Comparison of ENCODE assay signal across 10 mouse cellular contexts in the genomic region with DNA sequence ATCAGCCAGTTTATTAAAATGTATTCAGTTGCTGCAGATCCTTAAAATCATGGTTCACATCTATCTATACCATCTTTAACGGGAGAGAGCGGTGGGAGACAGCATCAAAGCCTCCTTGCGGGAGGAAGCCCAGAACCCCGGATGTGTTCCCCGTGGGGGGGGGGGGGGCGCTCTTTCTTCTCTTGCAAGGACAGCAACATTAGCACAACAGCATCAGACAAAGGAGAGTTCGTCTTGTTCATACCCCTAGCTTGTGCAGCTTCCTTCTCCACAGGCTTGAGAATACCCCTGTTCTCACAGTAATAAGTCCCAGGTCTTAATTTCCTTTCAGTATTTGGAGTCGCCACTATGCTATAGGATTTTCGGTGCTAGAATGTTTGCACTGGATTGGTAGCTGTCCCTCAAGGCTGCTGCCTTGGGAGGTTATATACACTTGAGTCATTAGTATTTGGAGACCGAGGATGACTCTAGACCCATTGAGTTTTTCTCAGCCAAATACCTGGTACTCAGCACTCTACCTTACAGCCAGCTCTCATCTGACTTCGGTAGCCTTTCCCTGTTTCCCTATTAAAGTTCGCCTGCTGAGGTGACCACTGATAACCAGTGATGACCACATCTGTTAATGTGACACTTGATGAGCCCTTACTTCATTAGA.
A peak's percentile ranks its signal among the peaks of the same experiment; 100 is the strongest.
DNase-seq lines count a peak whose midpoint lies in the region; ATAC-seq and TF ChIP-seq lines count a peak whose summit lies in the region.
"Had no signal": no experiment of that assay in that cellular context is flagged by ENCODE, and none has a peak within 500 bp of the region (broad histone marks: within the 10 kb centered on the region; RNA-seq: fewer than 3 reads in every experiment).

No protein-coding gene starts in this region.

- no peak overlapping the region for H3K4me2 ChIP-seq in lung, postnatal 0 days (replicated peaks; ENCODE audit: low read depth, low read length)
- 0 out of 2 replicates have a peak overlapping the region, but pooled peaks have one; percentile 16 for H3K4me2 ChIP-seq in limb, embryonic 14.5 days (replicated peaks; ENCODE audit: low read depth, low read length, severe bottlenecking)
- H3K4me2 ChIP-seq: liver, embryonic 11.5 days had no signal

- no peaks in the 10 kb centered on the region for H3K27me3 ChIP-seq in lung, postnatal 0 days (replicated peaks; ENCODE audit: insufficient read depth, low read length)
- H3K27me3 ChIP-seq in limb, embryonic 14.5 days (ENCODE audit: control insufficient read depth, insufficient read depth, low read length), result no peaks in the 10 kb centered on the region
- H3K27me3 ChIP-seq: Patski had no signal

- TF ChIP-seq EP300 in lung, postnatal 0 days (IDR thresholded peaks at IDR 0.05), result no peak

- ATAC-seq in lung, postnatal 0 days, result 0 out of 2 replicates have a peak, but pooled peaks have one; percentile 11
- ATAC-seq in limb, embryonic 14.5 days (ENCODE audit: low FRiP score, low read depth), result peak; percentile 50
- no peak for ATAC-seq in erythroid progenitor cell, adult 5-6 weeks (replicated peaks; ENCODE audit: low FRiP score, poor library complexity, severe bottlenecking)
- ATAC-seq: Patski had no signal

- no peak for TF ChIP-seq CTCF in gastrocnemius, adult 2 months (IDR thresholded peaks at IDR 0.05)
- TF ChIP-seq CTCF in lung, postnatal 0 days (IDR thresholded peaks at IDR 0.05), result no peak

- no peaks in the 10 kb centered on the region for H3K36me3 ChIP-seq in lung, postnatal 0 days (ENCODE audit: insufficient read depth, low read length)
- no peaks in the 10 kb centered on the region for H3K36me3 ChIP-seq in limb, embryonic 14.5 days (ENCODE audit: control insufficient read depth, insufficient read depth, low read length)

- WGBS in lung, postnatal 0 days, result 22% methylated on average over 12 of the region's 12 CpGs
- WGBS in limb, embryonic 14.5 days, result 31% methylated on average over 12 of the region's 12 CpGs

- H3K9me3 ChIP-seq in lung, postnatal 0 days (ENCODE audit: low read length), result no peaks in the 10 kb centered on the region
- H3K9me3 ChIP-seq in limb, embryonic 14.5 days (ENCODE audit: control insufficient read depth, low read length), result no peaks in the 10 kb centered on the region

- H3K4me3 ChIP-seq in gastrocnemius, adult 2 months, result peak overlapping the region; percentile 52
- no peak overlapping the region for H3K4me3 ChIP-seq in lung, postnatal 0 days (ENCODE audit: low read depth, low read length)
- H3K4me3 ChIP-seq in limb, embryonic 14.5 days (replicated peaks; ENCODE audit: low read length), result no peak overlapping the region

- intact Hi-C loops in gastrocnemius, adult 2 months (cut with DNase I), result no loop called here
- intact Hi-C loops in gastrocnemius, postnatal 36 days (cut with DNase I), result no loop called here
- intact Hi-C loops in left cerebral cortex, postnatal 36 days (cut with DNase I), result no loop called here

- H3K27ac ChIP-seq in gastrocnemius, adult 2 months, result peak overlapping the region; percentile 62
- H3K27ac ChIP-seq in lung, postnatal 0 days (ENCODE audit: low read length), result no peak overlapping the region
- H3K27ac ChIP-seq in limb, embryonic 14.5 days (replicated peaks; ENCODE audit: low read depth, low read length), result no peak overlapping the region

- TF ChIP-seq POLR2A in limb, embryonic 14.5 days (IDR thresholded peaks at IDR 0.05; ENCODE audit: borderline replicate concordance, extremely low read depth, insufficient read depth, insufficient read length), result no peak

- H3K9ac ChIP-seq in lung, postnatal 0 days (replicated peaks; ENCODE audit: low read depth), result no peak overlapping the region
- no peak overlapping the region for H3K9ac ChIP-seq in limb, embryonic 14.5 days (ENCODE audit: low read depth, low read length, severe bottlenecking)

- no peak for DNase-seq in gastrocnemius, adult 2 months
- no peak for DNase-seq in gastrocnemius, postnatal 36 days
- no peak for DNase-seq in lung, postnatal 0 days (ENCODE audit: low spot score)
- no peak for DNase-seq in lung, postnatal 10 days
- DNase-seq in limb, embryonic 14.5 days (ENCODE audit: low spot score), result no peak
- no peak for DNase-seq in right cerebral cortex, adult 18-20 months
- DNase-seq in left cerebral cortex, postnatal 36 days (ENCODE audit: low spot score in 2 of 2), result no peak

- no peaks in the 10 kb centered on the region; the same call in 1 of the 2 replicates for H3K4me1 ChIP-seq in lung, postnatal 0 days (ENCODE audit: insufficient read depth, low read depth, low read length)
- peaks cover 12% of the 10 kb centered on the region; the same call in 1 of the 2 replicates for H3K4me1 ChIP-seq in limb, embryonic 14.5 days (ENCODE audit: control insufficient read depth, insufficient read depth, low read length)
